Mouse (Mus musculus): ENCODE data around the gene Mrpl57. TPM values are rescaled to one million over a fixed set of nuclear protein-coding genes. Genes with fewer than 3 reads are reported as not detected.

Gene Mrpl57
- polyA plus RNA-seq, 1 experiment from 2014 or later: 163 TPM

DNA sequence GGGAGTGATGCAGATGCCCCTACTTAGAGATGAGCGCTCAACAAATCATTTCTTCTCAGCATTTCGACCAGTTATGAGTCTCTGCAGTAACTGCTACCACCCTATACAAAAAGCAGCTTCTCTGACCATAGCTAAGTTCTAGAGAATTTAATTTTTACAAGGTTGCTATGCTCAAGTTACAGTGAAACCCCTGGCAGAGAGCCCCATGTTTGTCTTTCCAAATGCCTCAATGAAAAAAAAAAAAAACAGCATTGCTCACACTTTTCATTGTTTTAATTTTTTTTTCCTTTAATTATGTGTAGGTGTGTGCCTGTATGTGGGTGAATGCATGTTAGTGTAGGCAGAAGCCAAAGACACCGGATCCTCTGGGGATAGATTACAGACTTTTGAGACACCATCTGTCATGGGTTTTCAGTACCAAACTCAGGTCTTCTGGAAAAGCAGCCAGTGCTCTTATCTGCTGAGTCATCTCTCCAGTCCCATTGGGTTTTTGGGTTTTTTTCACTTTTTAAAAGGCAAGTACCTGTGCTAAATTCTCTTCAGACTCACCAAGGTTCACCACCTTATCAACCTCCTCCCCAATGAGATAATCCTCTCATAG, 40.7 kb downstream of the Mrpl57 start:
- Histone ChIP-seq H3K9ac (replicated peaks) (no peak overlapping the region), H3K27ac (ENCODE audit: low read depth) (no peak overlapping the region), H3K4me2 (ENCODE audit: low read depth, low read length) (no peak overlapping the region), H3K36me3 (replicated peaks; ENCODE audit: insufficient read depth, low read length) (peaks cover 10% of the 10 kb centered on the region; the same call in 1 of the 2 replicates), H3K4me3 (ENCODE audit: low read depth, low read length) (no peak overlapping the region), H3K27me3 (ENCODE audit: insufficient read depth, low read length) (no peaks in the 10 kb centered on the region), H3K9me3 (ENCODE audit: low read length) (no peaks in the 10 kb centered on the region), H3K4me1 (ENCODE audit: insufficient read depth) (no peaks in the 10 kb centered on the region)
- TF ChIP-seq CTCF (IDR thresholded peaks at IDR 0.05; ENCODE audit: low read depth): no peak
- no peak for TF ChIP-seq EP300 (IDR thresholded peaks at IDR 0.05; ENCODE audit: low read depth)
- 84% methylated on average over 3 of the region's 3 CpGs for WGBS (ENCODE audit: insufficient replicate concordance)
- DNase-seq (no peak), ATAC-seq (no peak)

DNA sequence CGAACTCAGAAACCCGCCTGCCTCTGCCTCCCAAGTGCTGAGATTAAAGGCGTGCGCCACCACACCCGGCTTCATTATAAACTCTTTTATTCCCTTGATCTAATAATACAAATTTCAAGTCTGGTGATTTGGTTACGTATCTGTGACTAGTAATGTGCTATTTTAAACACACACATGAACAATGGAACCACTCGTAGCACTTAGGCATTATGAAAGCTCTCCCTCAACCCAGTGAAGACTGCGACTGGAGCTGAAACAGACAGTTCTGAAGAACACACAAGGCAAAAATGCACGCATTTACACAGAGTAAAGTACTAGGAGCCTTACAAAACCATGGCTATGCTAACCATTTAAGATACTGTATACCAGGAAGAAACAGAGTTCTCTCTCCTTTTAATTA, 51.9 kb downstream of the Mrpl57 start:
- Histone ChIP-seq H3K27me3 (ENCODE audit: insufficient read depth, low read length) (no peaks in the 10 kb centered on the region), H3K27ac (ENCODE audit: low read depth) (no peak overlapping the region), H3K4me3 (ENCODE audit: low read depth, low read length) (no peak overlapping the region), H3K4me1 (ENCODE audit: insufficient read depth) (peaks cover 9% of the 10 kb centered on the region), H3K36me3 (replicated peaks; ENCODE audit: insufficient read depth, low read length) (peaks cover 7% of the 10 kb centered on the region), H3K9ac (replicated peaks) (no peak overlapping the region), H3K9me3 (ENCODE audit: low read length) (no peaks in the 10 kb centered on the region), H3K4me2 (ENCODE audit: low read depth, low read length) (no peak overlapping the region)
- WGBS (ENCODE audit: insufficient replicate concordance): 90% methylated on average over 9 of the region's 9 CpGs
- no peak for DNase-seq
- ATAC-seq: no peak
- TF ChIP-seq CTCF (IDR thresholded peaks at IDR 0.05; ENCODE audit: low read depth): no peak
- no peak for TF ChIP-seq EP300 (IDR thresholded peaks at IDR 0.05; ENCODE audit: low read depth)

Small RNA genes within 50 kb of the gene (microRNA-seq; reads per million reads assigned to microRNA genes)
- gene Mir3077: not detected

Other genes with a start within 250 kb of the Mrpl57 start
- 4.9 and 5.0 TPM in 2 replicates for gene Xpo4, start 160.8 kb upstream of the Mrpl57 start, polyA plus RNA-seq (2015; fragmentation: Nextera tagmentation; extraction: Ambion mirVana)
- gene Gm49361, start 80.1 kb upstream of the Mrpl57 start, polyA plus RNA-seq (2015; fragmentation: Nextera tagmentation; extraction: Ambion mirVana): not detected in 2 replicates
- 4.7 and 4.9 TPM in 2 replicates for gene Lats2, start 67.8 kb upstream of the Mrpl57 start, polyA plus RNA-seq (2015; fragmentation: Nextera tagmentation; extraction: Ambion mirVana)
- gene Sap18, start 28.1 kb upstream of the Mrpl57 start, polyA plus RNA-seq (2015; fragmentation: Nextera tagmentation; extraction: Ambion mirVana): 11.1 and 12.2 TPM in 2 replicates
- gene Ska3, start within 50 bp of the Mrpl57 start, polyA plus RNA-seq (2015; fragmentation: Nextera tagmentation; extraction: Ambion mirVana): 5.5 and 7.0 TPM in 2 replicates
- gene Zdhhc20, start 64.0 kb downstream of the Mrpl57 start, polyA plus RNA-seq (2015; fragmentation: Nextera tagmentation; extraction: Ambion mirVana): 10.0 and 12.9 TPM in 2 replicates
- 37.2 and 37.6 TPM in 2 replicates for gene Micu2, start 173.0 kb downstream of the Mrpl57 start, polyA plus RNA-seq (2015; fragmentation: Nextera tagmentation; extraction: Ambion mirVana)
- gene Fgf9, start 244.3 kb downstream of the Mrpl57 start, polyA plus RNA-seq (2015; fragmentation: Nextera tagmentation; extraction: Ambion mirVana): 0.19 and 0.20 TPM in 2 replicates

Measured in liver, postnatal 0 days (tissue).